Mouse (Mus musculus) C2C12 (cell line): ENCODE measurements at regions not wholly inside any gene's neighbourhood (a gene's known extent, or its start where the extent isn't known, plus 50 kb on each side); places are given as distances from the start of the nearest gene placed in this dataset.

Source experiments
- H3K27me3 ChIP-seq: one replicate; pipeline ENCODE4 v1.6.1; 2011; ENCODE audit not compliant: control insufficient read depth, insufficient read depth, insufficient read length
- H3K36me3 ChIP-seq: one replicate; pipeline ENCODE4 v1.6.1; 2011; ENCODE audit not compliant: control insufficient read depth, insufficient read depth
- H3K4me3 ChIP-seq: one replicate; pipeline ENCODE4 v1.5.1; 2011; ENCODE audit warnings: mild to moderate bottlenecking, control low read depth; ENCODE audit not compliant: poor library complexity, insufficient read depth, severe bottlenecking
- H3K79me2 ChIP-seq: one replicate; pipeline ENCODE4 v1.6.1; 2011; ENCODE audit not compliant: control insufficient read depth, insufficient read depth
- H3K79me3 ChIP-seq: one replicate; pipeline ENCODE4 v1.6.1; 2011; ENCODE audit warnings: low read depth, control low read depth
- H3ac ChIP-seq: one replicate; pipeline ENCODE3; 2011; ENCODE audit warnings: low read depth; ENCODE audit not compliant: control insufficient read depth, insufficient read length
- CEBPB ChIP-seq: IDR thresholded peaks from one replicate; pipeline ENCODE4 v1.6.1; 2011; ENCODE audit warnings: low read depth, mild to moderate bottlenecking, control low read depth, moderate library complexity
- CTCF ChIP-seq: IDR thresholded peaks from one replicate; pipeline ENCODE4 v1.5.1; 2011; ENCODE audit not compliant: control insufficient read depth, insufficient read depth, insufficient read length
- FOSL1 ChIP-seq: IDR thresholded peaks from one replicate; pipeline ENCODE4 v1.8.0; 2011; ENCODE audit warnings: mild to moderate bottlenecking, low read length; ENCODE audit not compliant: poor library complexity, insufficient read depth, severe bottlenecking
- MAX ChIP-seq: IDR thresholded peaks from one replicate; pipeline ENCODE4 v1.6.1; 2011; ENCODE audit warnings: mild to moderate bottlenecking, control low read depth
- MYOD1 ChIP-seq: IDR thresholded peaks from one replicate; pipeline ENCODE4 v1.6.1; 2011; ENCODE audit warnings: low read depth; ENCODE audit not compliant: control insufficient read depth, insufficient read length
- MYOG ChIP-seq: IDR thresholded peaks from one replicate; pipeline ENCODE4 v1.6.1; 2011; ENCODE audit not compliant: control insufficient read depth, insufficient read length; ENCODE audit errors: extremely low read depth
- USF1 ChIP-seq: IDR thresholded peaks from one replicate; pipeline ENCODE4 v1.6.1; 2011; ENCODE audit warnings: low read depth, mild to moderate bottlenecking, control low read depth, moderate library complexity

DNA sequence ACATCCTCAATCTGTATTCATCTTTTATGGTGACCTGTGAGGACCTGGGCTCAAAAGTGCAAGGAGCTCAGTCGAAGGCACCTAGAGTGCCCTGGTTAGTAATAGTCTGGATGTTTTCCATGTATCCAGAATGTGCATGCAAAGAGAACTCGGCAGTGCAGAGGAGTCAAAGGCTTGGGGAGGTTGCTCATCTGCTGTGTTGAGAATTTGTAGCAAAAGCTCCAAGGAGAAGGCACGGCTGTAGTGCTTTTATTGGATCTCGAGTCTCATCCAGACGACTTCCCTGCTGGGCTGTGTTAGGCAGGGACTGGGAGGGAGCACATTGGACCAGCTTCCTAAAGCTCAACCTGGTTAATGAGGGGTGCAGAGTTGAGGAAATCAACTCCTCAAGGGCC, 97.3 kb upstream of the Wscd1 start:
- Histone ChIP-seq H3K79me2 (no peaks in the 10 kb centered on the region), H3K79me3 (no peaks in the 10 kb centered on the region), H3K4me3 (no peak overlapping the region), H3K27me3 (no peaks in the 10 kb centered on the region), H3K36me3 (no peaks in the 10 kb centered on the region), H3ac (no peak overlapping the region)
- TF ChIP-seq CEBPB (no peak), USF1 (no peak), FOSL1 (no peak), MAX (no peak), MYOD1 (no peak), CTCF (no peak), MYOG (no peak)

GRCm38 (mm10) chr11:71658346-71658745, 91.4 kb upstream of the Wscd1 start:
- H3K79me2 ChIP-seq: no peaks in the 10 kb centered on the region
- TF ChIP-seq CTCF (no peak), MYOD1 (no peak), MYOG (no peak), CEBPB (no peak), MAX (no peak), USF1 (no peak), FOSL1 (no peak)
- H3K36me3 ChIP-seq: no peaks in the 10 kb centered on the region
- H3K4me3 ChIP-seq: no peak overlapping the region
- no peak overlapping the region for H3ac ChIP-seq
- no peaks in the 10 kb centered on the region for H3K27me3 ChIP-seq
- H3K79me3 ChIP-seq: no peaks in the 10 kb centered on the region

- H3K36me3 ChIP-seq: no peaks in the 10 kb centered on the region
- H3K27me3 ChIP-seq: no peaks in the 10 kb centered on the region
- no peaks in the 10 kb centered on the region for H3K79me2 ChIP-seq
- TF ChIP-seq CTCF (no peak), MYOG (no peak), CEBPB (no peak), MAX (no peak), MYOD1 (no peak), USF1 (no peak), FOSL1 (no peak)
- H3K4me3 ChIP-seq: no peak overlapping the region
- H3K79me3 ChIP-seq: no peaks in the 10 kb centered on the region
- no peak overlapping the region for H3ac ChIP-seq
These were observed 79.3 kb upstream of the Wscd1 start for GRCm38 (mm10) chr11:71670111-71671050.

GRCm38 (mm10) chr11:71672171-71673050, 77.3 kb upstream of the Wscd1 start:
- no peak overlapping the region for H3ac ChIP-seq
- no peaks in the 10 kb centered on the region for H3K36me3 ChIP-seq
- H3K27me3 ChIP-seq: no peaks in the 10 kb centered on the region
- TF ChIP-seq CTCF (no peak), USF1 (no peak), FOSL1 (no peak), MYOD1 (no peak), MYOG (no peak), CEBPB (no peak), MAX (no peak)
- no peak overlapping the region for H3K4me3 ChIP-seq
- no peaks in the 10 kb centered on the region for H3K79me3 ChIP-seq
- H3K79me2 ChIP-seq: no peaks in the 10 kb centered on the region

GRCm38 (mm10) chr11:71674319-71674718, 75.4 kb upstream of the Wscd1 start:
- TF ChIP-seq CTCF: peak; percentile 12
- no peak for TF ChIP-seq FOSL1
- H3K79me2 ChIP-seq: no peaks in the 10 kb centered on the region
- no peak overlapping the region for H3ac ChIP-seq
- no peaks in the 10 kb centered on the region for H3K36me3 ChIP-seq
- peaks cover 3% of the 10 kb centered on the region for H3K27me3 ChIP-seq
- no peak overlapping the region for H3K4me3 ChIP-seq
- no peaks in the 10 kb centered on the region for H3K79me3 ChIP-seq
